In genomic region chr11:57100491-57100890, GRCm38 (mm10) we compare ENCODE assay signal across 27 mouse cellular contexts.
DNase-seq lines count a peak whose midpoint lies in the region; TF ChIP-seq lines count a peak whose summit lies in the region.
"Had no signal": no experiment of that assay in that cellular context is flagged by ENCODE, and none has a peak within 500 bp of the region (broad histone marks: within the 10 kb centered on the region; RNA-seq: fewer than 3 reads in every experiment).

No protein-coding gene starts in this region.

- H3K4me3 ChIP-seq in layer of hippocampus, adult 2 months = no peak overlapping the region
- H3K4me3 ChIP-seq: embryonic facial prominence, embryonic 15.5 days; forebrain, embryonic 12.5 days; hindbrain, embryonic 10.5 days; hindbrain, embryonic 15.5 days; liver, embryonic 13.5 days; midbrain, embryonic 10.5 days; myocyte; neural tube, embryonic 12.5 days had no signal

- TF ChIP-seq POLR2A in brain, embryonic 14.5 days (IDR thresholded peaks at IDR 0.05; ENCODE audit: borderline replicate concordance, extremely low read depth, insufficient read depth, insufficient read length, poor library complexity, severe bottlenecking) = no peak

- peak; percentile 18; the same call in 1 of the 2 replicates for TF ChIP-seq CTCF in layer of hippocampus, adult 2 months (conservative IDR thresholded peaks at IDR 0.05)
- no peak for TF ChIP-seq CTCF in brain, embryonic 14.5 days (IDR thresholded peaks at IDR 0.05; ENCODE audit: borderline replicate concordance, extremely low read depth, insufficient read depth, insufficient read length)

- peak overlapping the region; percentile 60; the same call in 1 of the 2 replicates for H3K27ac ChIP-seq in layer of hippocampus, adult 2 months
- H3K27ac ChIP-seq: embryonic facial prominence, embryonic 15.5 days; forebrain, embryonic 12.5 days; hindbrain, embryonic 10.5 days; hindbrain, embryonic 15.5 days; liver, embryonic 13.5 days; midbrain, embryonic 10.5 days; neural tube, embryonic 12.5 days; stomach, postnatal 0 days had no signal

- DNase-seq in heart, adult 11 months = peak; percentile 69
- no peak for DNase-seq in heart, adult 8-10 months (ENCODE audit: low spot score)
- DNase-seq in layer of hippocampus, adult 2 months (ENCODE audit: low spot score in 2 of 2) = no peak
- no peak for DNase-seq in layer of hippocampus, postnatal 36 days
- peak; percentile 10 for DNase-seq in brain, embryonic 14.5 days (ENCODE audit: low read depth)
- DNase-seq in kidney, postnatal 25 days = peak; percentile 7 to 34
- DNase-seq in ovary, adult 18-20 months (ENCODE audit: low spot score) = no peak
- DNase-seq: adrenal gland, postnatal 14 days; cerebellum, adult 11-12 months; cerebellum, adult 9-11 months; forebrain, postnatal 0 days; heart, postnatal 14 days; left cerebral cortex, postnatal 4 days; liver, embryonic 13.5 days; lung, adult 2 months; lung, postnatal 14 days; right cerebral cortex, postnatal 4 days; thymus, adult 18-20 months; thymus, postnatal 25 days had no signal

Comparison
In these comparisons a context has a peak if more than half of its experiments do, and no peak if none do; other contexts are left out.
1. DNase-seq: peak in heart, adult 11 months (single experiment), brain, embryonic 14.5 days (single experiment) and kidney, postnatal 25 days (2 of 2); none in heart, adult 8-10 months (single experiment), layer of hippocampus, adult 2 months (0 of 2), layer of hippocampus, postnatal 36 days (0 of 2) and ovary, adult 18-20 months (single experiment).